In genomic region chr2:29573591-29573990, GRCm38 (mm10) we compare ENCODE assay signal across 10 mouse cellular contexts. TPM values are rescaled to one million over a fixed set of nuclear protein-coding genes. Genes with fewer than 3 reads are reported as not detected.
DNase-seq lines count a peak whose midpoint lies in the region; ATAC-seq lines count a peak whose summit lies in the region.
"Had no signal": no experiment of that assay in that cellular context is flagged by ENCODE, and none has a peak within 500 bp of the region (broad histone marks: within the 10 kb centered on the region; RNA-seq: fewer than 3 reads in every experiment).

No protein-coding gene starts in this region.

- intact Hi-C loops in left cerebral cortex, postnatal 4 days (cut with DNase I), result no loop called here

- H3K27me3 ChIP-seq in liver, embryonic 11.5 days (replicated peaks; ENCODE audit: control insufficient read depth, insufficient read depth, low read length), result peaks cover 2% of the 10 kb centered on the region; the same call in 1 of the 2 replicates
- H3K27me3 ChIP-seq: embryonic facial prominence, embryonic 12.5 days had no signal

- H3K27ac ChIP-seq in liver, embryonic 11.5 days (ENCODE audit: low read depth, low read length), result no peak overlapping the region
- H3K27ac ChIP-seq: embryonic facial prominence, embryonic 12.5 days; macrophage had no signal

- DNase-seq in left cerebral cortex, postnatal 4 days, result peak; percentile 31
- DNase-seq in left cerebral cortex, adult 18-20 months (ENCODE audit: low spot score in 2 of 2), result no peak
- peak; percentile 34 to 78 for DNase-seq in adrenal gland, adult (ENCODE audit: inconsistent age in 2 of 2, low spot score in 1 of 2)
- DNase-seq in gastrocnemius, postnatal 10 days, result peak; percentile 69
- peak; percentile 81 for DNase-seq in liver, embryonic 11.5 days (ENCODE audit: low spot score)
- peak; percentile 63 for DNase-seq in ovary, postnatal 36 days (ENCODE audit: low spot score)
- DNase-seq in left cerebral cortex, adult 9 months (ENCODE audit: low spot score in 2 of 2), result no peak

- no peak overlapping the region for H3K4me2 ChIP-seq in liver, embryonic 11.5 days
- H3K4me2 ChIP-seq: embryonic facial prominence, embryonic 12.5 days had no signal

- H3K4me1 ChIP-seq in liver, embryonic 11.5 days (replicated peaks; ENCODE audit: control insufficient read depth, insufficient read depth, low read length), result no peaks in the 10 kb centered on the region
- H3K4me1 ChIP-seq: embryonic facial prominence, embryonic 12.5 days had no signal

- no peaks in the 10 kb centered on the region for H3K9me3 ChIP-seq in liver, embryonic 11.5 days (ENCODE audit: control insufficient read depth, low read length)
- H3K9me3 ChIP-seq: embryonic facial prominence, embryonic 12.5 days had no signal

- H3K4me3 ChIP-seq in liver, embryonic 11.5 days (ENCODE audit: low read depth, low read length), result no peak overlapping the region
- H3K4me3 ChIP-seq: embryonic facial prominence, embryonic 12.5 days had no signal

- H3K36me3 ChIP-seq in liver, embryonic 11.5 days (ENCODE audit: control insufficient read depth, insufficient read depth, low read length), result no peaks in the 10 kb centered on the region
- H3K36me3 ChIP-seq: embryonic facial prominence, embryonic 12.5 days had no signal

- H3K9ac ChIP-seq in liver, embryonic 11.5 days (ENCODE audit: low read depth, low read length), result no peak overlapping the region
- H3K9ac ChIP-seq: embryonic facial prominence, embryonic 12.5 days had no signal

- ATAC-seq in liver, embryonic 11.5 days (replicated peaks; ENCODE audit: low FRiP score), result no peak
- no peak for ATAC-seq in megakaryocyte, adult 5-6 weeks (ENCODE audit: poor library complexity, severe bottlenecking)

- WGBS in liver, embryonic 11.5 days, result 9% methylated on average over 5 of the region's 5 CpGs

RNA-seq across cellular contexts. Expression of gene Rapgef1, which starts 45.9 kb away (rescaled TPM):
- total RNA-seq in left cerebral cortex, postnatal 4 days (2021), result 100 to 1,000 TPM; 149 to 155 TPM
- total RNA-seq in left cerebral cortex, adult 18-20 months (2021), result 100 to 1,000 TPM in 1 of 2 experiments, 10 to 100 TPM in 1; 91.4 to 100 TPM
- 10 to 100 TPM; 90.9 to 92.2 TPM for total RNA-seq in gastrocnemius, postnatal 10 days (2021)
- 15.2 and 16.5 TPM in 2 replicates for polyA plus RNA-seq in liver, embryonic 11.5 days (2014; fragmentation: Nextera tagmentation; extraction: Ambion mirVana)
- 20.1 and 20.2 TPM in 2 replicates for total RNA-seq in megakaryocyte, adult 5-6 weeks (2015)
- total RNA-seq in megakaryocyte, adult 5-6 weeks (2017), result 22.7 and 22.8 TPM in 2 replicates

Comparison
In these comparisons a context has a peak if more than half of its experiments do, and no peak if none do; other contexts are left out.
1. DNase-seq: peak in left cerebral cortex, postnatal 4 days (single experiment), adrenal gland, adult (2 of 2), gastrocnemius, postnatal 10 days (single experiment), liver, embryonic 11.5 days (single experiment) and ovary, postnatal 36 days (single experiment); none in left cerebral cortex, adult 18-20 months (0 of 2) and left cerebral cortex, adult 9 months (0 of 2).